Mouse (Mus musculus): ENCODE results near the gene Olfr412. TPM values are rescaled to one million over a fixed set of nuclear protein-coding genes. Genes with fewer than 3 reads are reported as not detected.

The Olfr412 gene
- total and polyA plus RNA-seq, 3 experiments = not detected

- TF ChIP-seq MYB (IDR thresholded peaks at IDR 0.05; ENCODE audit: low read depth, low read length) (no peak), E2F4 (IDR thresholded peaks at IDR 0.05; ENCODE audit: borderline replicate concordance, low read depth, low read length) (no peak), POLR2AphosphoS2 (IDR thresholded peaks at IDR 0.05; ENCODE audit: low read length) (no peak), MXI1 (IDR thresholded peaks at IDR 0.05; ENCODE audit: low read depth, low read length) (no peak), GATA1 (IDR thresholded peaks at IDR 0.05; ENCODE audit: low read depth, low read length) (peak; percentile 63), UBTF (IDR thresholded peaks at IDR 0.05; ENCODE audit: borderline replicate concordance, insufficient read depth, low read depth, low read length) (no peak), CTCF (IDR thresholded peaks at IDR 0.05 in 2 of 3, conservative IDR thresholded peaks at IDR 0.05 in 1 of 3; ENCODE audit: control insufficient read depth in 1 of 3, insufficient read depth in 1 of 3, low read depth in 2 of 3, low read length in 3 of 3, poor library complexity in 1 of 3, severe bottlenecking in 1 of 3) (peak; percentile 2 to 57 (median 37); a peak in 4 of 6 replicates), USF1 (IDR thresholded peaks at IDR 0.05; ENCODE audit: low read depth, low read length) (no peak), MYC (IDR thresholded peaks at IDR 0.05; ENCODE audit: low read depth, low read length) (no peak), TCF12 (IDR thresholded peaks at IDR 0.05; ENCODE audit: low read depth, low read length) (no peak), EP300 (IDR thresholded peaks at IDR 0.05; ENCODE audit: low read depth in 1 of 2, low read length in 2 of 2) (no peak; a peak in 1 of 4 replicates), HCFC1 (IDR thresholded peaks at IDR 0.05; ENCODE audit: low read depth, low read length) (no peak), SMC3 (IDR thresholded peaks at IDR 0.05; ENCODE audit: low read depth, low read length) (peak; percentile 42; the same call in 1 of the 2 replicates), NRF1 (IDR thresholded peaks at IDR 0.05; ENCODE audit: insufficient read depth, low read depth, low read length, poor library complexity, severe bottlenecking) (no peak), RAD21 (IDR thresholded peaks at IDR 0.05; ENCODE audit: low read depth, low read length) (peak; percentile 37), KAT2A (conservative IDR thresholded peaks at IDR 0.05; ENCODE audit: low read depth, low read length) (no peak)
- H3K9ac ChIP-seq (ENCODE audit: control insufficient read depth, low read depth, low read length, poor library complexity, severe bottlenecking) = no peak overlapping the region
- no peak overlapping the region for H3K27ac ChIP-seq (ENCODE audit: control insufficient read depth, low read depth, low read length)
- H3K27me3 ChIP-seq (ENCODE audit: control insufficient read depth in 1 of 2, insufficient read depth in 2 of 2, low read length in 2 of 2) = no peaks in the 10 kb centered on the region
- H3K79me2 ChIP-seq (ENCODE audit: control insufficient read depth, insufficient read depth, low read length, poor library complexity) = no peaks in the 10 kb centered on the region
- H3K36me3 ChIP-seq (ENCODE audit: control insufficient read depth in 1 of 2, insufficient read depth in 2 of 2, low read length in 2 of 2) = no peaks in the 10 kb centered on the region; a peak in 1 of 4 replicates
- no peaks in the 10 kb centered on the region for H3K9me3 ChIP-seq (replicated peaks; ENCODE audit: insufficient read depth, low read length)
- no peak overlapping the region for H3K4me3 ChIP-seq (ENCODE audit: control insufficient read depth in 1 of 2, insufficient read depth in 1 of 2, low read depth in 2 of 2, low read length in 2 of 2)
- DNase-seq (ENCODE audit: low read depth, low spot score) = peak; percentile 79
- H3K4me1 ChIP-seq (ENCODE audit: control insufficient read depth in 1 of 2, insufficient read depth in 2 of 2, low read length in 2 of 2) = no peaks in the 10 kb centered on the region; a peak in 1 of 4 replicates
These were observed 30.0 kb downstream of the Olfr412 start for GRCm38 (mm10) chr11:74391899-74392298.

GRCm38 (mm10) chr11:74392903-74393302 lies 31.0 kb downstream of the Olfr412 start:
- DNase-seq (ENCODE audit: low read depth, low spot score) = no peak
- Histone ChIP-seq H3K4me1 (ENCODE audit: control insufficient read depth in 1 of 2, insufficient read depth in 2 of 2, low read length in 2 of 2) (no peaks in the 10 kb centered on the region; a peak in 1 of 4 replicates), H3K9ac (ENCODE audit: control insufficient read depth, low read depth, low read length, poor library complexity, severe bottlenecking) (no peak overlapping the region), H3K79me2 (ENCODE audit: control insufficient read depth, insufficient read depth, low read length, poor library complexity) (no peaks in the 10 kb centered on the region), H3K9me3 (replicated peaks; ENCODE audit: insufficient read depth, low read length) (no peaks in the 10 kb centered on the region), H3K27me3 (ENCODE audit: control insufficient read depth in 1 of 2, insufficient read depth in 2 of 2, low read length in 2 of 2) (no peaks in the 10 kb centered on the region), H3K4me3 (ENCODE audit: control insufficient read depth in 1 of 2, insufficient read depth in 1 of 2, low read depth in 2 of 2, low read length in 2 of 2) (no peak overlapping the region), H3K27ac (ENCODE audit: control insufficient read depth, low read depth, low read length) (no peak overlapping the region), H3K36me3 (ENCODE audit: control insufficient read depth in 1 of 2, insufficient read depth in 2 of 2, low read length in 2 of 2) (no peaks in the 10 kb centered on the region; a peak in 1 of 4 replicates)
- TF ChIP-seq USF2 (IDR thresholded peaks at IDR 0.05; ENCODE audit: borderline replicate concordance in 1 of 2, insufficient read depth in 1 of 2, low read depth in 1 of 2, low read length in 2 of 2) (no peak), KAT2A (conservative IDR thresholded peaks at IDR 0.05; ENCODE audit: low read depth, low read length) (no peak), MXI1 (IDR thresholded peaks at IDR 0.05; ENCODE audit: low read depth, low read length) (no peak), GABPA (IDR thresholded peaks at IDR 0.05; ENCODE audit: low read depth, low read length) (no peak), ELF1 (IDR thresholded peaks at IDR 0.05; ENCODE audit: low read depth, low read length) (no peak), E2F4 (IDR thresholded peaks at IDR 0.05; ENCODE audit: borderline replicate concordance, low read depth, low read length) (no peak), BHLHE40 (IDR thresholded peaks at IDR 0.05; ENCODE audit: borderline replicate concordance, low read depth, low read length) (no peak), NRF1 (IDR thresholded peaks at IDR 0.05; ENCODE audit: insufficient read depth, low read depth, low read length, poor library complexity, severe bottlenecking) (no peak), GATA1 (IDR thresholded peaks at IDR 0.05; ENCODE audit: low read depth, low read length) (no peak), POLR2AphosphoS2 (IDR thresholded peaks at IDR 0.05; ENCODE audit: low read length) (no peak)

Measured in MEL (cell line).